Mouse (Mus musculus) adrenal gland, adult 2 months (tissue): Measurements from ENCODE around the gene Sepsecs. TPM values are rescaled to one million over a fixed set of nuclear protein-coding genes. Genes with fewer than 3 reads are reported as not detected.
A peak's percentile ranks its signal among the peaks of the same experiment; 100 is the strongest.
"Not testable (repeated sequence)": the region's sequence is repeated elsewhere in the genome, so short reads cannot be mapped to it uniquely, and the experiment has no call there.

Source experiments
- DNase-seq: peaks from one replicate; pipeline ENCODE4 v3.0.0; 2021
- long read RNA-seq: library from polyadenylated mRNA; stranded (forward); transcript quantifications from one replicate; pipeline ENCODE4 v2.0.0, GENCODE M21; 2021
- polyA plus RNA-seq: library from polyadenylated mRNA; depleted of rRNA; stranded (reverse); fragments of >200 nt; gene quantifications from 2 replicates; pipeline ENCODE4 v1.2.3, GENCODE M21; 2012; rRNA removed
- total RNA-seq, 2 experiments: library from RNA; stranded (reverse); gene quantifications; 2 replicates each; pipeline ENCODE4 v1.2.3; 2021

Gene Sepsecs
- 10 to 100 TPM; 14.2 to 15.5 TPM for total RNA-seq
- 1.4 and 1.5 TPM in 2 replicates for polyA plus RNA-seq
- long read RNA-seq, full-length matches to known transcripts: 12 of 14 reads
- long read RNA-seq, partial matches to known transcripts: 2 of 14 reads
- long read RNA-seq, other reads (novel, unspliced or antisense): 0 of 14 reads

GRCm38 (mm10) chr5:52669426-52670191 is at the start of gene Sepsecs:
Sepsecs (minus strand) TSS chr5:52669708.
- DNase-seq: peak; percentile 95

- DNase-seq: no peak
Measured at GRCm38 (mm10) chr5:52716742-52717448, 47.4 kb upstream of the Sepsecs start.

GRCm38 (mm10) chr5:52712704-52713103 is 43.2 kb upstream of the Sepsecs start:
- no peak for DNase-seq

GRCm38 (mm10) chr5:52704562-52704961 is 35.1 kb upstream of the Sepsecs start:
- no peak for DNase-seq

GRCm38 (mm10) chr5:52697882-52698440 is 28.5 kb upstream of the Sepsecs start:
- DNase-seq: not testable (repeated sequence)

- DNase-seq: no peak
Measured at GRCm38 (mm10) chr5:52697291-52697690, 27.8 kb upstream of the Sepsecs start.

DNA sequence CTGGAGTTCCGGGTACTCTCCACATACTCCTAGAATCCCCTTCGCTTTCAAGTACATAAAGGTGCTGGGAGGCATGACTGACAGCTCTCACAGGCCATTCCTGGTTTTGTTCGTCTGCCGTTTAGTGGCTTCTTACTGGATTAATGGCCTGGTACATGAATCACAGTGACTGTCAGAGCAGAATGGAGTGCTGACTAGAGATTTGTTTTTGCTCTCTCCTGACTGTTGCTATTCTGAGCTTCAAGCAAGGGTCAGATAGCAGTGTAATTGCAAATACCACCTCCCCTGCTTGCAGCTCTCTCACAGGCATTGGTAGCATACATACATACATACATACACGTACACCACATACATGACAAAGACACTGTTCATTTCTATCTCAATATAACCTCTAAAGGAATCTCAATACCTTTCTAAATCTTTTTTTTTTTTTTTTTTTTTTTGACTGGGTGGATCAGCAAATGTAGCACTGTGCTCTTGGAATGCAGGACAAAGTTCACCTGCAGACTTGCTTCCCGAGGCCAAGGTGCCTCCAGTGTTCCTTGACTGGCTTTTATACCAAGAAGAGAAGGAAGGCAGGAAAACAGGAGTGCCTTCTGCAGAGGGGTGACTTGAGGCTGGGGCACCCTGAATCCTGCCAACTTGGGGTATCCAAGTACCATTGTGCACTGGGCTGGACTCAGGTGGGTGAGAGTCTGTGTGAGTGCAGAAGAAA is 18.4 kb upstream of the Sepsecs start:
- DNase-seq: no peak

DNA sequence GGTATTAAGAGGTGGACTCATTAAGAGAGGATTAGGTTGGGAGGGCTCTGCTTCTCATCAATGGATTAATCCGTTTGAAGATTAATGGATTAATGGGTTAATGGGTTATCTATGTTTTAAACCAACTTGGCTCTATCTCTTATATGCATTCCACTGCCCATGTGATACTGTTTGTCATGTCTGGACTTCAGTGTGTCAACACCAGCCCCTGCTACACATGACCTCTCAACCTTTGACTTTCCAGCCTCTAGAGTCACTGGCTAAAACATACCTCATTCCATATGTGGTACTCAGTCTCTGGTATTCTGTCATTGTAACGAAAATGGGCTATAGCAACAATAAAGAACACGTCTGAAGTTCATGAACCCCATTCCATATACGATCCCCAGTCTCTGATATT is 11.6 kb upstream of the Sepsecs start:
- DNase-seq: no peak

GRCm38 (mm10) chr5:52680191-52680590 is 10.7 kb upstream of the Sepsecs start:
- no peak for DNase-seq

GRCm38 (mm10) chr5:52678498-52679070 is 9.1 kb upstream of the Sepsecs start:
- no peak for DNase-seq

GRCm38 (mm10) chr5:52677126-52677525 is 7.6 kb upstream of the Sepsecs start:
- DNase-seq: no peak

- no peak for DNase-seq
Measured at GRCm38 (mm10) chr5:52674384-52675069, 5.0 kb upstream of the Sepsecs start.

DNA sequence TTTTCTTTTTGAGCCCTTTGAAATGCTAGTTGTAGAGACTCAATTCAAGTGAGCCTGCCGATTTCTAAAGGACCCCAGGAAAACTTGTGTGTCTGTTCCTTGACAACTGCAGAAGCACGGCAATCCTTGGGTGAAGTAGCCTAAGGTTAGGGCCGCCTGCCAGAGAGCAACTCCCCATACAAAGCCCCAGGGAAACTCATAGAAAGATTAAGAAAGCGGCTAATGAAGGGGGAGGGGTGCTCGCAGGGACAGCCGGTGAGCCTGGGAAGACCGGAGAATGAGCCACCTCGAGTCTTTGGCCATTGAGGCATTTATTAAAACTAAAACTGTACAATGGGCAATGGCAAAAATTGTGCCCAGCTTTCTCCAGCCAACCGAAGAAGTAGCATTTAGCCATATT is 3.8 kb upstream of the Sepsecs start:
- peak; percentile 6 for DNase-seq

- no peak for DNase-seq
Measured at GRCm38 (mm10) chr5:52670745-52671144, 1.2 kb upstream of the Sepsecs start.

GRCm38 (mm10) chr5:52666766-52667165 is 2.7 kb downstream of the Sepsecs start:
- no peak for DNase-seq

DNA sequence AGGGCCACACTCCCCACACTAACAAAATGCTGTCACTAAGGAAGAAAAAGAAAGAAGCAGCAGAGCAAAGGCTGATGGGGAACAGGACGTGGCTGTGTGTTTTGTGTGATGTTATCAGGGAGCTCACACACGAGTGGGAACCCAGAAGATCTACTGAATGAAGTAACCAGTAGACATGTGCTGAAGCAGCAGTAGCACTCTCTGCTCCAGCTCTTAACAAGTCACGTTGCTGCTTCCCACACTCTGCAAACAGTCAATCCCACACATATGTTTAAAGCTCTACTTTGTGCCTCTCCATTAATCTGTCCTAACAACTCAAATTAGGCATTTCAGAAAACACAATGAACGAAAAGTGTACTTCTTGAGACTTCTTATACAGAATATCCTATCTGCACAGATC is 11.6 kb downstream of the Sepsecs start:
- DNase-seq: no peak

DNA sequence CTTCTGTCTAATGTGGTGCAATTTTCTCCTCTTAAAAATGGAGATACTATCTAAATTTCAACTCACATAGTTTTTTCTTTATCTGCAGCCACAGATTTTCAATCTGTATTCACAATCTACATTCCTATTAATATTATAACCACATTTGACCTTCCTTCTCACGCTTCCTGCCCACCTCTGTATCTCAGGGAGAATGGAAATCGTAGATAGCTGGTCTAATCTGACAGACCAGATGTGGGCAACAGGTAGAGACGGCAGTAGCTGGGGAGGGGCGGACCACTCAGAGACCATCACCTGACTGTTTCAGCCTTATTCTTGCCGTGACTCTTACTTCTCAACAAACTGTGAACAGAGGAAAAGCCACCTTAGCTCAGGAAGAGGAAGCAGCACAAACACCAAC is 12.2 kb downstream of the Sepsecs start:
- DNase-seq: no peak

DNA sequence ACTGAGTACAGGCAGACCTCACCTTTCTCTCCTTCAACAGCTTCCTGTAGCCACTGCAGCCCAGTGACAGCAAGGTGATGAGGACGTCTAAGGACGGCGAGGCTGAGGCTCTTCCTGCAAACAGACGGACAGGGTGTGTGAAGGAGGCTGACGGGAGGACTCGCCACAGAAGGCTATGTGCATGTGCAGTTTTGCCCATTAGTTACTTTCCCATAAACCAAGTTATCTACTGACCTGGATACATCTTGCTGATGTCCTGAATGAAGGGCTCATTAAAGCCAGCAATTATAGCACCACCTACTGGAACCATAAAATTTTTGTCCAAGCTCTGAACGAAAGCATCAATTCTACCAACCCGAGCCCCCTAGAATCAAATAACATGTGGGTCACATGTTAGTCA is 13.5 kb downstream of the Sepsecs start:
- no peak for DNase-seq

DNA sequence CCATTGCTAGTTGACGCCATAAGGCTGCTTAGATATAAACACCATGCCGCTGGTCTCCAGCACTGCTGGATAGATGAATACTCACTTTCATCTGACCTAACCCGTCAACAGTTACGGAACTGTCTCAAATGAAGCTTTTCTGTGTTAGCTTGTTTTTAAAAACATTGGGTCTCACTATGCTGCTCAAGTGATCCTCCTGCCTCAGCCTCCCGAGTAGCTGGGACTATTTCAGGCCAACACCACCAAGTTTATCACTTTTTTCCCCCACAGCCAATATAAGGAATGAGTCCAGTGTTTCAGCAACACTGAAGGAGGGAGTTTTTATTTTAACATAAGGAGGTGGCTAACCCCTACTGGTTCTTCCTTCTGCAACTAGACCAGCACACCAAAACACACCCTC is 14.5 kb downstream of the Sepsecs start:
- DNase-seq: no peak

DNA sequence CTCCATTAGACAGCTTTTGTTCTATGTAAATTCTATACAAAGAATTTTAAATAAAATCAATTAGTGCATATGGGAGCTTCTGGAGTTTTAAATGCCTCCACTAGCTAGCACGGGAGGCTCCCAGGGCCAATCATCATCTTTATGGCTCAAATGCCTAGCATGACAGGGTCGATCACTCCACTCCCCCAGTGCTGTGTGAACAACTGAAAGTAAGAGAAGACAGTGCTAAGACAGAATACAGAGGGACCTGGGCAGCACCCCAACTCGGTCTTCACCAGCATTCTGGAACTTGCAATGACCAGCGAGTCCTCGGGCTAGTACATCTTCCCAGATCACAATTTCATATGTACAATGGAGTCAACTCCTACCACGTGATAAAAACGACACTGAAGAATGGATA is 16.9 kb downstream of the Sepsecs start:
- no peak for DNase-seq

DNA sequence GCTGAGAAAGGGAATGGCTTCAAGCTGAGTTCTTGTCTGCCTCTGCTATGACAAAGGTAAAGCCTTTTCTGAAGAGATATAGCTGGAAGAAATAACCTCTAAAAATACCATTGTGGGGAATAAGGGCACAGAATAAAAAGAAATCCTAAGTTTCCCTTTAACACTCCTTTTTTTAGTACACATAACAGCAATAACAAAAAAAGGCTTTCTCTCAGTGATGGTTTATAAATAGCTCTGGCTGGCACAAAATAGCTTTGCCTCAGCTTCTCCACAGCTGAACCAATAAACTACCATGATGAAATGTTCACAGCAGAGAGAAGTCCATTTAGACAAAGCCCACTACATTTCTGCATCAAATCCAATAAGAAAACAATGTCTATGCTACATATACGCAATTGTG is 17.4 kb downstream of the Sepsecs start:
- no peak for DNase-seq
